Mouse (Mus musculus): Measurements from ENCODE around the gene Map3k13. TPM values are rescaled to one million over a fixed set of nuclear protein-coding genes. Genes with fewer than 3 reads are reported as not detected.

Gene Map3k13
- polyA plus RNA-seq, 1 experiment from 2014 or later, result 0.44 TPM

DNA sequence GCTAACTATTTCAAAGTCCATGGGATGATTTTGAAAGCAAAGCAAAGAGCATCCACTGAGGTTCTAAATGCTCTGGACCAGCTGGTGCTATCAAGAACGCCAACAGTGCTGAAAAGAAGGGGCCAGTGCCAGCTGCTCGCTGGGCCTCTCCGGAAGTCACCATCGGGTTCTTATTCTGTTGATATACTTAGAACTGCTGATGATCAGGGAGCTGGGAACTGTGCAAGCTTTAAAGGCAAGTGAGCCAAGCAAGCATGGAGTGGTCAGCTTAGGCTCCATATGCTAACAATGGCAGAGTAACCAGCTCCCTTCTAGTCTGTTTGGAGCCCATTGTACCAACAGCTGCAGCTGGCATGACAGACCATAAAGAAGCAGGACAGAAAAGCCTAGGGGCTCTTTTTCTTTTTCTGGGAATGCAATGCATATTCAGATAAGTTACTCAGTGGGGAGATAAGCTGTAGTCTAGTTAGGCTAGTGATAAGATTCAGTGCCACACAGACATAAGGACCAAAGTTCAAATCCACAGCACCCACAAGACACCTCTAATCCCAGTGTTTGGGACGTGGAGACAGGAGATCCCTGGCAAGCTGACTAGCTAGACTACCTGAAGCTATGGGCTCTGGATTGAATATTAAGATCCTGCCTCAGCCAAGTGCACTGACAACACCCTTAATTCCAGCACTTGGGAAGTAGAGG, 60.6 kb downstream of the Map3k13 start:
- Histone ChIP-seq H3K9ac (ENCODE audit: low read length) (no peak overlapping the region), H3K27ac (ENCODE audit: low read length) (no peak overlapping the region), H3K36me3 (ENCODE audit: control insufficient read depth, insufficient read depth, low read length) (no peaks in the 10 kb centered on the region), H3K4me3 (ENCODE audit: low read length) (no peak overlapping the region), H3K9me3 (ENCODE audit: control insufficient read depth, low read length) (no peaks in the 10 kb centered on the region), H3K4me2 (ENCODE audit: low read depth, low read length) (no peak overlapping the region), H3K4me1 (replicated peaks; ENCODE audit: control insufficient read depth, insufficient read depth, low read length) (no peaks in the 10 kb centered on the region), H3K27me3 (ENCODE audit: control insufficient read depth, insufficient read depth, low read depth, low read length) (no peaks in the 10 kb centered on the region)
- ATAC-seq (ENCODE audit: low read depth), result no peak
- 82% methylated on average over 5 of the region's 5 CpGs for WGBS

DNA sequence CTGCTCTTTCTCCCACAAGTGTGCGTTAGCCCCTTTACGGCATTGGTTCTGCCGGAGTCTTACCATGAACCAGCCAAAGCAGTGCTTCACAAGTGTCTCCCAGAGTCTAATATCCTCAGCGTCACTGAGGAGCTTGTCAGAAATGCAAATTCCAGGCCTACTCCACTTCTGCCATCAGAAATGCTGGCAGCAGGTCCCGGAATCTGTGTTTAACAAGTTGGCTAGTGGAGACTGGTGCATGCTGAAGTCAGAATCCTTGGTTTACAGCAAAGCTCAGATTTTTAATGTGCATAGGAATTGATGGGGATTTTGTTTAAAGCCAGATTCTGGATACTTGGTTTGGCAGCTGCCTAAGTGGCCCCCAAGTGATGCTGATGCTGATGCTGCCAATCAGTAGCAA, 62.0 kb downstream of the Map3k13 start:
- Histone ChIP-seq H3K27ac (ENCODE audit: low read length) (no peak overlapping the region), H3K4me3 (ENCODE audit: low read length) (no peak overlapping the region), H3K4me2 (ENCODE audit: low read depth, low read length) (no peak overlapping the region), H3K9ac (ENCODE audit: low read length) (no peak overlapping the region), H3K36me3 (ENCODE audit: control insufficient read depth, insufficient read depth, low read length) (no peaks in the 10 kb centered on the region), H3K9me3 (ENCODE audit: control insufficient read depth, low read length) (no peaks in the 10 kb centered on the region), H3K27me3 (ENCODE audit: control insufficient read depth, insufficient read depth, low read depth, low read length) (no peaks in the 10 kb centered on the region), H3K4me1 (replicated peaks; ENCODE audit: control insufficient read depth, insufficient read depth, low read length) (no peaks in the 10 kb centered on the region)
- 69% methylated on average over 5 of the region's 5 CpGs for WGBS
- ATAC-seq (ENCODE audit: low read depth), result no peak

DNA sequence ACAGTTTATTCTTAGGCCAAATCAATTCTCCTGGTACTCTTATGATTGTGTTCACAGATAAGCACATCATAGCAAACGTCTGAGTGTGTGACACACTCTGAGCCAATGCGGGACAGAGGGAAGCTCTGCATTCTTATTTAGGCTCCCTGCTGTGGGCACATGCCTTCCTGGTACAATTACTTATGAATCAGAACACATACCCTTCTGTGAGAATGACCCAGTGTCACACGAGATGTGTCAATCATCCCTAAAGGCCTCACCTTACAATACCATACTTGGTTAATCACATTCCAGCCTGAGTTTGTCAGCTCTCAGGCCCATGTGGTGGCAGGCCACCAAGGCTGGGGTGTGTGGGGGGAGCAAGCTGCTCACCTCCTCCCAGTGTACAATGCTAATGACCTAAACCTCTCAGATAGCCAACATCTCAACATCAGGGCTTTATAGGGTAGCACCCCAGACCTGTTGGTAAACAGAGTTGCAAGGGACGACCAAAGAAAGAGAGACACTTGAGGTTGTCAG, 63.0 kb downstream of the Map3k13 start:
- no peak overlapping the region for H3K4me3 ChIP-seq (ENCODE audit: low read length)
- H3K27me3 ChIP-seq (ENCODE audit: control insufficient read depth, insufficient read depth, low read depth, low read length), result no peaks in the 10 kb centered on the region
- no peaks in the 10 kb centered on the region for H3K36me3 ChIP-seq (ENCODE audit: control insufficient read depth, insufficient read depth, low read length)
- H3K27ac ChIP-seq (ENCODE audit: low read length), result no peak overlapping the region
- no peak overlapping the region for H3K4me2 ChIP-seq (ENCODE audit: low read depth, low read length)
- no peaks in the 10 kb centered on the region for H3K4me1 ChIP-seq (replicated peaks; ENCODE audit: control insufficient read depth, insufficient read depth, low read length)
- no peaks in the 10 kb centered on the region for H3K9me3 ChIP-seq (ENCODE audit: control insufficient read depth, low read length)
- no peak overlapping the region for H3K9ac ChIP-seq (ENCODE audit: low read length)
- WGBS, result 31% methylated on average over 4 of the region's 4 CpGs
- no peak for ATAC-seq (ENCODE audit: low read depth)

DNA sequence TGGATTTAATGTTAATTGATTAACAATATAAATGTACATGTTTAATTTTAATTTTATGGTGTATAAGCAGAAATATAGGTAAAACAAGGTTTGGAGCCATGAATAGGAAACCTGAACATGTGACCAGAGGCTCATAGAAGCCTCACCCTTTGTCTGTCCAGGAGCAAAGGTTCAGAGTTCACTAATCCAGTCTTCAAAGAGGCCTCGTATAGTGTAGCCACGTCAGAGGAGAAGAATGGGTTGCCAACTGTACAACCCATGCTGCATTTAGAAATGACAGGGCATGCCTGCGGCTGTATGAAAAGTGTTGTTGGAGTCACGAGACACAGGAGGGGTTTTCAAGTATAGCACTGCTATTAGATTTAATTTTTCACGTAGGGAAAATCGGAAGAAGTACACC, 64.0 kb downstream of the Map3k13 start:
- H3K27me3 ChIP-seq (ENCODE audit: control insufficient read depth, insufficient read depth, low read depth, low read length), result no peaks in the 10 kb centered on the region
- no peaks in the 10 kb centered on the region for H3K36me3 ChIP-seq (ENCODE audit: control insufficient read depth, insufficient read depth, low read length)
- WGBS, result 59% methylated on average over 6 of the region's 6 CpGs
- H3K27ac ChIP-seq (ENCODE audit: low read length), result no peak overlapping the region
- H3K9ac ChIP-seq (ENCODE audit: low read length), result no peak overlapping the region
- ATAC-seq (ENCODE audit: low read depth), result no peak
- H3K9me3 ChIP-seq (ENCODE audit: control insufficient read depth, low read length), result no peaks in the 10 kb centered on the region
- no peaks in the 10 kb centered on the region for H3K4me1 ChIP-seq (replicated peaks; ENCODE audit: control insufficient read depth, insufficient read depth, low read length)
- H3K4me3 ChIP-seq (ENCODE audit: low read length), result no peak overlapping the region
- no peak overlapping the region for H3K4me2 ChIP-seq (ENCODE audit: low read depth, low read length)

DNA sequence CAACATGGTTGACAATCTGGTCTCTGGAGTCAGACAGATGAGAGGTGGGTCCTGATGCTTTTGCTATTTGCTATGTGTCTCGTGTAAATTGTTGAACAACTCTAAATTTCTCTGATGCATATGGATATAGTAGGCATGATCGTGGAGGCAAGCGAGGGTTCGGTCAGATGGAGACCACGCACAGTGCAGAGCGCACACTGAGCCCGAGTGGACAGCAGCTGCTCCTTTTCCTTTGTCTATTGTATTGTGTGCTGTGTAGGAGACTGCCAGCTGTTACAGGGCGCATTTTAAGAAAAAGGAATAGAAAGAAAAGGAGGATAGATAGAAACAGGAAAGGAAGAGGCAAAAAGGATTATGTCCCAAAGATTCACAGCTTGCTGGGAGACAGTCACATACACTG, 64.7 kb downstream of the Map3k13 start:
- H3K4me1 ChIP-seq (replicated peaks; ENCODE audit: control insufficient read depth, insufficient read depth, low read length), result no peaks in the 10 kb centered on the region
- no peaks in the 10 kb centered on the region for H3K36me3 ChIP-seq (ENCODE audit: control insufficient read depth, insufficient read depth, low read length)
- H3K9me3 ChIP-seq (ENCODE audit: control insufficient read depth, low read length), result no peaks in the 10 kb centered on the region
- WGBS, result 81% methylated on average over 8 of the region's 8 CpGs
- no peak overlapping the region for H3K27ac ChIP-seq (ENCODE audit: low read length)
- H3K4me2 ChIP-seq (ENCODE audit: low read depth, low read length), result no peak overlapping the region
- no peak for ATAC-seq (ENCODE audit: low read depth)
- no peaks in the 10 kb centered on the region for H3K27me3 ChIP-seq (ENCODE audit: control insufficient read depth, insufficient read depth, low read depth, low read length)
- no peak overlapping the region for H3K4me3 ChIP-seq (ENCODE audit: low read length)
- H3K9ac ChIP-seq (ENCODE audit: low read length), result no peak overlapping the region

DNA sequence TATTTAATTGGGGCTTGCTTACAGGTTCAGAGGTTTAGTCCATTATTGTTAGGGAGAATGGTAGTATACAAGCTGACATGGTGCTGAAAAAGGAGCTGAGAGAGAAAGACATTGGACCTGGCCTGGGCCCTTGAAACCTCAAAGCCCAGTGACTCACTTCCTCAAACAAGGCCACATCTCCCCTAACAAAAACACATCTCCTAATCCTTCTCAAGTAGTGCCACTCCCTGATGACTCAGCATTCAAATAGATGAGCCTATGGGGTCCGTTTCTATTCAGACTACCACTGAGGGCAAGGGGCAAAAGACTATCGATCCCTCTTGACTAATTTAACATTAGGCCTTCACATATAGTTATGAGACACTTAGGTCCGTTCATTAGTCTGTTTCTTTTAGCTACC, 68.3 kb downstream of the Map3k13 start:
- Histone ChIP-seq H3K4me1 (replicated peaks; ENCODE audit: control insufficient read depth, insufficient read depth, low read length) (no peaks in the 10 kb centered on the region), H3K36me3 (ENCODE audit: control insufficient read depth, insufficient read depth, low read length) (no peaks in the 10 kb centered on the region), H3K4me2 (ENCODE audit: low read depth, low read length) (no peak overlapping the region), H3K4me3 (ENCODE audit: low read length) (no peak overlapping the region), H3K9ac (ENCODE audit: low read length) (no peak overlapping the region), H3K27me3 (ENCODE audit: control insufficient read depth, insufficient read depth, low read depth, low read length) (no peaks in the 10 kb centered on the region), H3K27ac (ENCODE audit: low read length) (no peak overlapping the region), H3K9me3 (ENCODE audit: control insufficient read depth, low read length) (no peaks in the 10 kb centered on the region)
- 83% methylated on average over 3 of the region's 3 CpGs for WGBS
- no peak for ATAC-seq (ENCODE audit: low read depth)

DNA sequence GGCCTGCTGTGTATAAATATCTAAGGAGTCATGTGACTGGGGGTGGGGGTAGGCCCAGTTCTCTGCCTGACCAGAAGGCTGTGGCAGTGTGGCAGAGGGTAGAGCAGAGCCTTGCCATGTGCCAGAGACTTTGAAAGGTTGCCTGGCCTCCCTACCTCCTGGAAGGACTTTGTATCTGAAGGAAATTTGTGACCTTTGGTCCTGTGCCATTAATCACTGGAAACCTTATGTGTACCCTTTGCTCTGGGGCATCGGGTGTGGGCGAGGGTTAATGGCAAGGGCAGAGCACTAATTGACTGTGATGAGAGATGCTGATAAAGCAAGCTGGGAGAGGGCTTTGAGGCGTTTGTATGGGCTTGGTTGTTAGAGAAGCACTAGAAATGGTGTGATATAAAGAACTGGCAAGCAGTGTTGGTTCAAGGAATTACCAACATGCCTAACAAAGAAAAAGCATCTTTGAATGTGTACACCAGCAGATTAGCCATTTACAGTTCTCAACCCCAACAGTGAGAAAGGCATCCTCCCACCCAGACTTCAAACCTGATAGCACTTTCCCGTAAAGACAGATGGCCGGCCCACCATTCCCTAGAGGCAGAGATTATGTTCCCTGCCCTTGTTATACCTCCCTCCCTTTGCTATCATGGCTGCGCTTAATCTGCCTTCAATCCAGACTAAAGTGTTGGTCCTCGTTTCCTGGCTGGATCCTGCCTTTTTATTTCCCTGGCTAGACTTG, 71.3 kb downstream of the Map3k13 start:
- WGBS, result 35% methylated on average over 7 of the region's 7 CpGs
- ATAC-seq (ENCODE audit: low read depth), result no peak
- Histone ChIP-seq H3K4me2 (ENCODE audit: low read depth, low read length) (no peak overlapping the region), H3K9me3 (ENCODE audit: control insufficient read depth, low read length) (no peaks in the 10 kb centered on the region), H3K9ac (ENCODE audit: low read length) (no peak overlapping the region), H3K4me3 (ENCODE audit: low read length) (no peak overlapping the region), H3K4me1 (replicated peaks; ENCODE audit: control insufficient read depth, insufficient read depth, low read length) (no peaks in the 10 kb centered on the region), H3K36me3 (ENCODE audit: control insufficient read depth, insufficient read depth, low read length) (no peaks in the 10 kb centered on the region), H3K27me3 (ENCODE audit: control insufficient read depth, insufficient read depth, low read depth, low read length) (no peaks in the 10 kb centered on the region), H3K27ac (ENCODE audit: low read length) (no peak overlapping the region)

DNA sequence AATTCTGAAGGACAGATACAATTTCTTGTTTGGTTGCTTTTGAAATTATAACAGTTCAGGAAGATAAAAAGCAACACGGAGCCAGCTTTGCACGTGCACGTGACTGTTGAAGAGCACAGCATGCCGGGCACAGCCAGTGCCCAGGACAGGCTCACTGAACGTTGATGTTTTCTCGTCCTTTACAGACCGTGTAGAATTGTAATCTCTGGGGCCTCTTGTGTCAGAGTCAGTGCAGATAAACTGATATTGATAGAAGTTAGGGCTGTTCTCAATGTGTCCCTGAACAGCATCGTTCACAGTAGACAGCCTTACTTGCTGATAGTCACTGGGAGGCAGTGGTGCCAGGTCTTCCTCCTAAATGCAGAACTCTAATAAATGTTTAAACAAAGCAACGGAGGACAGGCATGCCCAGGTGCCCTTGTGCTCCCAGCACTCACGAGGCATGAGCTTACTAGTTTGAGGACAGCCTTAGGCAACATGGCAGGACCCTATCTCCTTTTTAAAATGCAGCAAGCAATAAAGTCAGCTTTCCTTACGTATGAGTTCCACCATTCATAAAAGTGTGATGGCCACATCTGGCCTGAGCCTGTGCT, 71.9 kb downstream of the Map3k13 start:
- Histone ChIP-seq H3K4me3 (ENCODE audit: low read length) (no peak overlapping the region), H3K4me2 (ENCODE audit: low read depth, low read length) (no peak overlapping the region), H3K4me1 (replicated peaks; ENCODE audit: control insufficient read depth, insufficient read depth, low read length) (no peaks in the 10 kb centered on the region), H3K9me3 (ENCODE audit: control insufficient read depth, low read length) (no peaks in the 10 kb centered on the region), H3K36me3 (ENCODE audit: control insufficient read depth, insufficient read depth, low read length) (no peaks in the 10 kb centered on the region), H3K27ac (ENCODE audit: low read length) (no peak overlapping the region), H3K9ac (ENCODE audit: low read length) (no peak overlapping the region), H3K27me3 (ENCODE audit: control insufficient read depth, insufficient read depth, low read depth, low read length) (no peaks in the 10 kb centered on the region)
- 51% methylated on average over 11 of the region's 11 CpGs for WGBS
- ATAC-seq (ENCODE audit: low read depth), result no peak

DNA sequence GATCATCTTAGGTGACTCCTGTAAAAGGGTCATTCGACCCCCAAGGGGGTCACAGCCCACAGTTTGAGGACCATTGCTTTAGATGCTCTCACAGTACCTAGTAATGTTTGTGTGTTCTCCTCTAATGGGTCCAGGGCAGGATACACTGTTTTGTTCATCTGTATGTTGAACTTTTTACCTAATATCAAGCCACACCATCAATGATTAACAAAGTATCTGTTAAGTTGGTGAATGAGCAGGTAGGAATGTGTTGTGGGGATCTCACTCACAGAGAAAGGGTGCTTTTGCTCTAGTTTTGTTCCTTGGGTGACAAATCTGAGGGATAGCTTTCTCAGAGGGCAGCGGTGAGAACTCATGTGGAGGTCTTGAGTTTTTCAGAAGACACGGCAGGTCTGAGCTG, 73.6 kb downstream of the Map3k13 start:
- Histone ChIP-seq H3K4me1 (replicated peaks; ENCODE audit: control insufficient read depth, insufficient read depth, low read length) (no peaks in the 10 kb centered on the region), H3K9ac (ENCODE audit: low read length) (no peak overlapping the region), H3K4me3 (ENCODE audit: low read length) (no peak overlapping the region), H3K27me3 (ENCODE audit: control insufficient read depth, insufficient read depth, low read depth, low read length) (no peaks in the 10 kb centered on the region), H3K4me2 (ENCODE audit: low read depth, low read length) (no peak overlapping the region), H3K9me3 (ENCODE audit: control insufficient read depth, low read length) (no peaks in the 10 kb centered on the region), H3K36me3 (ENCODE audit: control insufficient read depth, insufficient read depth, low read length) (no peaks in the 10 kb centered on the region), H3K27ac (ENCODE audit: low read length) (no peak overlapping the region)
- no peak for ATAC-seq (ENCODE audit: low read depth)
- 69% methylated on average over 3 of the region's 3 CpGs for whole genome bisulfite sequencing

All from lung, embryonic 16.5 days (tissue).